Mouse (Mus musculus): ENCODE measurements around the gene Kctd7.

The Kctd7 gene

GRCm38 (mm10) chr5:130143101-130143500 is 1.6 kb upstream of the Kctd7 start:
- DNase-seq (ENCODE audit: low spot score in 2 of 2): no peak

DNA sequence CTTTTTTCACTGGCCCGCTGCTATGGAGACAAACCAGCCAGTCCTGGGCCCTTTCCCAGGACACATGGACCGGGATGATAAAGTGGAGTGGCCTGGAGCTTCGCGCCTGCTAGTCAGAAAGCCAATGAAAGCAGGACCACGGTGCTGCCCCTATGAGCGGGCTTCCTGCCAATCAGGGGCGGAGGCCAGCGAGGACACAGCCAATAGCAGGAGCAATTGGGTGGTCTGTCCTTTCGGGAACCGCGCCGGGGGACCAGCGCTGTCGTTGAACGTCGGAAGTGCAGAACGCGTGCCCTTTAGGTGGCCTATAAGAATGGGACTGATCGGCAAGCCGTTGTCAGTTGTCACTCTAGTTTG is 706 bp upstream of the Kctd7 start:
- peak; percentile 83 to 88 for DNase-seq (ENCODE audit: low spot score in 2 of 2)

DNA sequence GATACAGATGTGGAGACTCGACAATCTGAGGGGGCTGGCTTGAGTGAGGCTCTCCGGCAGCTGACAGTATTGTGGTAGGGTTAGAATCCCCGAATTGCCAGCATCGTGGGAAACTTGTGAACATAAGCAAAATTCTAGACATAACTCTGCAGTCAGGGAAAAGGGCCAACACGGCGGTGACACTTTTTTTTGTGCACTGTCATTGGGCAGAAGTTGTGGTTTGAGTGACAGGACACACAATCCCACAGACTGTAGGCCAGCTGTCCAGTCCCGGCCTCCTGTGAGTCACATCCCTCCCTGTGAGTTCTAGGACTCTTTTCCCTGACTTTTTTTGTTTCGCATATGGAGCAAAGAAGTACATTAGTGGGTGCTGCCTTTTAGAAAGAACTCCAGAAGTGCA is 1.3 kb downstream of the Kctd7 start:
- DNase-seq (ENCODE audit: low spot score in 2 of 2): no peak

DNA sequence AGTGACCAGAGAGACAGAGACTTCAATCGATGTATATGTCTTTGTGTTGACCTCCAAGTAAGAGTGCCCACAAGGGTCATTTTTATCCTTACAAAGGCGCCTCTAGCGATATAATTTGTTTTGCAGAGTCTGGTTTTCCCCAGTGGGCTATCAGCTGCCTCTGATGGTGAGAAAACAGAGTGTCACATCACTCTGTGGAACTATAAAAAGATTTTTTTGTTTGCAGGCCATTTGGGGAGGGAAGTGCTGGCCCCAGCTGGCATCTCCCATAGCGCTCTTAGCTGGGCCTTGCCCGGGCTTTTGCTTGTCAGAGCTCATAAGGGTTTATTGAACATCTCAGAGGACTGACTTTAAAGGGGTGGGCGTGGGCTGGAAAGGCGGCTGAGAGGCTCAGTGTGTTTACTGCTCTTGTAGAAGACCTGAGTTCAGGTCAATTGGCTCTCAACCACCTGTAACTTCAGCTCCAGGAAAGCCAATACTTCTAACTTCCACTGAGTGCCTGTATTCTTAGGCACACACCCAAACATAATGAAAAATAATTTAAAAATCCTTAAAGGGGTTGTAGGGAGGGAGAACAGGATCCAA is 5.2 kb downstream of the Kctd7 start:
- DNase-seq (ENCODE audit: low spot score in 2 of 2): no peak

DNA sequence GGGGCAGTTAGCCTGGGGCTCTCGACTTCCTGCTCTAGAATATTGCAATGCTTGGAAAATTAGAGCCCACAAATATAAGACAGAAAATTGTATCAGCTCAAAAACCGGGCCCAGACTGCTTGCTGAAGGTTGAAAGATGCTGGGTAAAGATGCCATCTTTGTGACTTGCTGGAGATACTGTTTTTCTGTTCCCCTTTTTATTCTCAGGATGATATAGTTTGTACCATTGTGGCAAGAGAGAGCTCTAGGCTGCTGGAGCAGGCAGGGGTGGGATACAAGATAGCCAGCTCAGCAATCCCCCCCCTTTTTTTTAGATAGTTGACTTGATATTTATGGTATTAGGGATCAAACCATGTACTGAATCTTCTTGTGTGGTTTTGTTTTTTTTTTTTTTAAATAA is 9.6 kb downstream of the Kctd7 start:
- DNase-seq (ENCODE audit: low spot score in 2 of 2): no peak

- DNase-seq (ENCODE audit: low spot score in 2 of 2): no peak
Observed at GRCm38 (mm10) chr5:130158545-130158944, 13.9 kb downstream of the Kctd7 start.

DNA sequence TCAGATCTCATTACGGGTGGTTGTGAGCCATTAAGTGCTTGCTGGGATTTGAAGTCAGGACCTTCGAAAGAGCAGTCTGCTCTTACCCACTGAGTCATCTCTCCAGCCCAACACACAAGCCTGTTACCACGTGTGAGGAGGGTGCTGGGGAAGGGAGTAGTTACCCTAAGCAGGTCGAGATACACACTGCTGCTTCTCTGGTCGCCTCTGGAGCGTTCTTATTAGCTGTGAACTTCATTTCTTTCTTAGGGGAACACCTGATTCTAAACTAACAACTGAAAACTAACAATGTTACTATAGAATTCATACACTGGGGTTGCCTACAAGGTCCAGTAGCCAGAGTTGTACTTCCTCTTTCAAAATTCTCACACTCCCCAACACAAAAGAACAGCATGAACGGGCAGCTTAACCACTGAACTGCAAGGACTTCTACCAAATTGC is 15.1 kb downstream of the Kctd7 start:
- no peak for DNase-seq (ENCODE audit: low spot score in 2 of 2)

GRCm38 (mm10) chr5:130163670-130164069 is 19.0 kb downstream of the Kctd7 start:
- peak in 1 of 2 experiments; percentile 50 for DNase-seq (ENCODE audit: low spot score in 2 of 2)

DNA sequence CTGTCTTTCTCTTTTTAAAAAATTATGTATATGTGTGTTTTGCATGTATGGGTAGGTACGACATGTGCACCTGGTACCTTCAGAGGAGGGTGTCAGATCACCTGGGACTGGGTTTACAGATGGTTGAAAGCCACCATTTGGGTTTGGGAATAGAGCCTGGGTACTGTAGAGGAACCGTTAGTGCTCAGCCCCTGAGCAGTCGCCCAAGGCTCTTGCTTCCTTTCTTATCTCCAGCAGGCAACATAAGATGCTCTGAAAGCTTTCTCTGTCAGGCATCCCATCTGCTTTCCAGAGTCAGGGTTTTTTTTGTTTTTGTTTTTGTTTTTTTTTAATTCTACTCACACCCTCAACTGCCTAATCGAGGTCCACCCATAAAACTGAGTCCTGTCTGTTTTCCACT is 20.6 kb downstream of the Kctd7 start:
- DNase-seq (ENCODE audit: low spot score in 2 of 2): no peak

DNA sequence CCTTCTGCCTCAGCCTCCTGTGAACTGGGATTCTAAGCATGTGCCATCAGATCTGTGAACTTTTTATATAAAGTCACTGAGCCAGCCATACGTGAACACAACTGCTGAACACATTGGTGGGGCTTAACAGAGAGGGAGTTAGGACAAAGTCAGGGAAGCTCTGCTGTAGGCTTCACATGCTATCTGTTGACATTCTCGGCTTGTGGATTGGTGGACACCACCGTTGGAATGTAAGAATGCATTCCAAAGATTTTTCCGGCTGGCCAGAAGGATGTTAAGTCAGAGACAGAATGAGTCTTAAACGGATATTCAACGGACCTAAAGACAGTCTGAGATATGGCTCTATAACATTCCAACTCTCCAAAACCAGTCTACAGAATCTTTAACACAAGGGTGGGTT is 24.4 kb downstream of the Kctd7 start:
- DNase-seq (ENCODE audit: low spot score in 2 of 2): no peak

DNA sequence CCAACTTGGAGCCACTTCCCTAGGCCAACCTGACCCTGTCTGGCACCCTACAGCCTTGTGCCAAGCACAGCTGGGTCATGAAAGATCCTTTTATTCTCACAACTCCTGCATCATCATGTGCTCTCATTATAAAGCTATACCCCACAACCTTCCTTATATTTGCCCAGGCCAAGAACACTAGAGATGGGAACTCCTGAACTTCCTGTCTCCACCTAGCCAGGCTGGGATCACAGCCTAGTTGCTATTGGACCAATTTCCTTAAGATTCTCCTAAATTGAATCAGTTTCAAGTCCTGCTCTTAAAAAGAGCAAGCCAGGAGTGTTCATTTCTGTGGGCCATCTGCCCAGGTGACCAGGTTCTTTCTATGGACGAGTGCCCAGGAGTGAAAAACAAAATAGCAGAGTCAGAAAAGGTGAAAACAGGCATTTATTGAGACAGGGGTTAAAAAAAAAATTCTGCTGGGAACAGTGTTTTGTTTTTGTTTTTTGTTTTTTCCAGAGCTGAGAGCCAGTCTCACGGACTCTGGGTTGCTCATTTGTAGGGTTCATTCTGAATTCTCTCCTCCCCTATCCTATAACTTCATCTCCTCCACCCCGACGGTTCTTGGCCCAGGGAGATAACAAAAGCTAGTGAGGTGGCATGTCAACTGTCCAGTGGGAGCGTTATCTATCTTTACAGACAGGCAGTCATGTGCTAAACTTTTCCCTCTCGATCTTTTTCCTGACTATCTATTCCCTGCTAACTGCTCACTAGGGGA is 26.2 kb downstream of the Kctd7 start:
- DNase-seq (ENCODE audit: low spot score in 2 of 2): no peak

DNA sequence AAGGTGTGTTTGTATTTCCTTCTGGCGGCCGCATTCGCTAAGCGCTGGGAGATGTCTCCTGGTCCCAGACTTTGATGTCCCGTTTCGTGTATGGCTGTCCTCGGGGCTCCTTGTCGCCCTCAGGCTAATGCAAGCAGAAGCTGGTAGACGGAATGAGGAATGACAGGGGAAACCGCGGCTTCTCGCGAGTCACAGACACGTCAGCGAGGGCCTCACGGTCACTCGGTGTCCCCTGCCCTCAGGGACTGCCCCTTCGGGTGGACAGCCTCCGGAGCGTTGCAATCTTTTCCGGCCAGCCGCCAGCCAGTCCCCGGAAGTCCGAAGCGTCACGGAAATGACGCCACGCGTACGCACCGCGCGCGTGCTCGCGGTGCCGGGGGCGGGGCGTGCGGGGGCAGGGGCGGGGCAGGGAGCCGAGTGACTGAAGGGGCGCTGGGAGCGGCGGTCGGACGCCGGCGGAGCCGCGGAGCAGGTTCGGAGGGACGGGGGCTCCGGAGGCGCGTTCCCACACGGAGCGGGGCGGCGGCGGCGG is 26.8 kb downstream of the Kctd7 start, which contains the start of gene Rabgef1:
Gene Rabgef1, plus strand, starts transcription at position 376 of the 532 bp plus-strand sequence.
- peak; percentile 87 to 91 for DNase-seq (ENCODE audit: low spot score in 2 of 2)

DNA sequence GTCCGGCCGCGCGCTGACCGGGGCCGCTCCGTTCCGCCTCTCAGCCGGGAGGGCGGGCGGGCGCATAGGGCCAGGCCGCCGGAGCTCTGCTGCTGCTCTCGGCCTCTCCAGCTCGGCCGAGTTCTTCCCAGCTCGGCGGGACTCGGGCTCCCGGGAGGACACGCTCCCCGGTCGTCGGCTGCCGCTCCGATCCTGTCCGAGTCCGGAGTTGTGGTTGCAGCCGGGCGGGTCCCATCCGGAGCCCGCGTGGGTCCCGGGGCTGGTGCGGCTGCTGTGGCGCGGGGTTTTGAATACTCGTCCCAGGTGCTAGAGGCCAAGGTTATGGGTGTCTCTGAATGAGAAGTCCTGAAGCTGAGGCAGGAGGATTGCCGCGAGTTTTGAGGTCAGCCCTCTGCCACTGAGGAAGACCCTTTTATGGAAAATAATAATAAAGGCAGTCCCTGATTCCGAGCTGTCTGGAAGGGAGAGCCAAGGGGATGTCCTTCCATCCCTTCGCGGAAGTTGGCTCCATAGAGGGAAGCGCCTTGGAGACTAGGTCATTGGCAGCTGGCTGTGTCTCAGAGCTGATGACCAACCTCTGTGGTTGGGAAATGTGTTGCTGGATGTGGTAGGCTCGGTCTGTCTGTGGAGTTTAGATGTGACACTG is 27.4 kb downstream of the Kctd7 start:
- peak in 1 of 2 experiments; percentile 32 for DNase-seq (ENCODE audit: low spot score in 2 of 2)

DNA sequence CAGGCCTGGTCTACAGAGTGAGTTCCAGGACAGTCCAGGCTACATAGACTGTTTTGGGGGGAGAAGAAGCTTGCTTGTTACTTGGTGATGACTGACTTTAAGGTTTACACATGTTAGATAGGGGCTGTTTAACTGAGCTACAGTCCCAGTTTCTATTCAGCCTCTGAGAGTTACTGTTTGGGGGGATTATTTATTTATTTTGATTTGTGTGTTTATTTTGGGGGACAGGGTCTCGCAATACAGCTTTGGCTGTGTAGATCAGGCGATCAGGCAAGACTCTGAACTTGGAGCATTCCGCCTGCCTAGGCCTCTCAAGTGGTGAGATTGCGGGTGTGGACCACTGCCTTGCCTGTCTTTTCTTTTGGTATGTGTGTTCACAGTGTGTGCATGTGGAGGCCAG is 28.4 kb downstream of the Kctd7 start:
- DNase-seq (ENCODE audit: low spot score in 2 of 2): no peak

- no peak for DNase-seq (ENCODE audit: low spot score in 2 of 2)
Observed at GRCm38 (mm10) chr5:130177871-130178270, 33.2 kb downstream of the Kctd7 start.

GRCm38 (mm10) chr5:130180362-130180761 is 35.7 kb downstream of the Kctd7 start:
- DNase-seq (ENCODE audit: low spot score in 2 of 2): no peak

DNA sequence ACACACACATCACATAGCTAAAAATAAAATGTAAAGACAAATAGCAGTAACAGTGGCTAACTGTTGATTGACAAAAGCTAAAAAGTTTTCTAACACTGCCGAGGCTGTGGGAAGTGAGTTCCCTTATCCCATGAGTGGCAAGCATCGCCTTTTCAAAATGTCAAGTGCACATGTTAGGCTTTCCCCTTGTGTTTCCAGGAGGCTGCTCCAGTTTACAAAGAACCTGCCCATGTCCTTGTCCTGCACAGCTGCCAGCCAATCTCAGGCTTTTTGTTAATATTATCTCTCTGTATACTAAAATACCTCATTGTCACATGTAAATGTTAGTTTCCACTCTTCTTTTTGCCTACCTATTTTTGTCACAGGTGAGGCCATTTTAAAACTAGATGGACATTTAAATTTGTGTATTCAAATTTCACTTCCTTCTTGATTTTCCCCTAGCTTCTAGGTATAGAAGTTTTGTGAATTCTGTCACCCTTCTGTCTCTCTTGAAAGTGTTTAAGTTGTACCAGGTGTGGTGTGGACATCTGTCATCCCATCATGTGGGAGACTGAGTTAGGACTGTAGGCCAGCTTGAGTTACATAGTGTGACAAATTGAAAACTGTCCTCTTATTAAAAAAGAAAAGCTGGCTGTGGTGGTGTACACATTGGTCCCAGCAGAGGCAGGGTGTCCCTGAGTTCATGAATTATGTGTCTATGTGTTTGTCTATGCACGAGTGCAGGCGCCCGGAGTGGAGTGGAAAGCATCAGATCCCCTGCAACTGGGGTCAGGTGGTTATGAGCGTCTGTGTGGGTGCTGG is 37.3 kb downstream of the Kctd7 start:
- no peak for DNase-seq (ENCODE audit: low spot score in 2 of 2)

DNA sequence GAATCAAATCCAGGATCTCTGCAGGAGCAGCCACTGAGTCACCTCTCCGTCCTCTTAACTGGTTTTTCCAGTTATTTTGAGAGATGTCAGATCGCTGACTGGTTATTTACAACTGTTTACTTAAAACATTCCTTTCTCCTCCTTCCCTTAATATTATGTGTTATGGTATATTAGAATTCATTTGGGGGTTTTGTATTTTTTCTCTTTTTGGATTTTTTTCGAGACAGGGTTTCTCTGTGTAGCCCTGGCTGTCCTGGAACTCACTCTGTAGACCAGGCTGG is 37.8 kb downstream of the Kctd7 start:
- no peak for DNase-seq (ENCODE audit: low spot score in 2 of 2)

DNA sequence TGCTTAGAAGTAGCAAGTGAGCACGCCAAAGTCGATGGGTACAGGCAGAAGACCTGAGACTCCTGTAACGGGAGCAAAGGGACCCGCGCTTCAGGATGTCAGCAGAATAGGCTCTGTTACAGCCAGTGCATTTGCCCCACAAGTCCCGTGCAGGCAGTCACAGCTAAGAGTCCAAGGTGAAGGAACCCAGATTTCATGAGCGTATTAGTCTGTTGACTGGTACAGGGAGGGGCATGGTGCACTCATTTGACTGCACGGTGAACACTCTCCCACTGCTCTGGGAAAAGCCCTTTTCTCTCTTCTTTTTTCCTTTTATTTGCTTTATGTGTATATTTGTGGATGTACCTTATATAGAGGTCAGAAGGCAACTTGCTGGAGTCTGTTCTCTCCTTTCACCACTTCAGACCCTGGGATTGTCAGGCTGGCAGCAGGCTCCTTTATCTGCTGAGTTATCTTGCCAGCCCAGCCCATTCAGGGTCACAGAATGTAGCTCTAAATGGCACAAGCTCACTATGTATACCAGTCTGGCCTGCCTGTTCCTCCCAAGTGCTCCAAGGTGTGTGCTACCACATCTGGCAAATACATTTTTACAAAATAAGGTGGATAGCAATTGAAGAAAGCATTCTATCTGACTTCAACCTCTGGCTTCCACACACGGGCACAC is 39.7 kb downstream of the Kctd7 start:
- DNase-seq (ENCODE audit: low spot score in 2 of 2): no peak

DNA sequence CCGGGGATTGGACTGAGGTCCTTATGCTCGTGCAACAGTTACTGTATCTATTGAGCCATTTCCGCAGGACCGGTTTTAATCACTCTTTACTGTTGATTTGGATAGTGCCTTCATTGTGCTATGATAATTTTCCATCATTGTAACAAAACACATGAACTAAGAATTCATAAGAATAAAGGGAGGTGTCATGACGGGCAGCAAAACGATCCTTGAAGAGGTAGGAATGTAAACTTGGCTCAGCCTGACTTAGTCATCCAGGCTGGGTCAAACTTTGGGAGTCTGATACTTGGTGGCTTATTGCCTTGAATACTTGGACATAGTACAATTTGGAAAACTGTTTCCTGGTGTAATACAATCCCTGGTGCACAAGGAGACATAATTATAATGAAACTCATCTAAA is 40.7 kb downstream of the Kctd7 start:
- DNase-seq (ENCODE audit: low spot score in 2 of 2): no peak

GRCm38 (mm10) chr5:130187383-130187782 is 42.7 kb downstream of the Kctd7 start:
- DNase-seq (ENCODE audit: low spot score in 2 of 2): peak in 1 of 2 experiments; percentile 20

- no peak for DNase-seq (ENCODE audit: low spot score in 2 of 2)
Observed at GRCm38 (mm10) chr5:130190909-130191308, 46.2 kb downstream of the Kctd7 start.
